Mouse (Mus musculus): ENCODE measurements around the gene Cacng4. TPM values are rescaled to one million over a fixed set of nuclear protein-coding genes. Genes with fewer than 3 reads are reported as not detected.

Cacng4 gene
- total RNA-seq, 4 experiments from 2014 or later = 0.84 to 2.1 (median 1.3) TPM

- no peak for DNase-seq
These were observed 77.9 kb downstream of the Cacng4 start, which contains the start of gene Cacng1 for GRCm38 (mm10) chr11:107716332-107716938. Cacng1 (minus strand) TSS chr11:107716522.

DNA sequence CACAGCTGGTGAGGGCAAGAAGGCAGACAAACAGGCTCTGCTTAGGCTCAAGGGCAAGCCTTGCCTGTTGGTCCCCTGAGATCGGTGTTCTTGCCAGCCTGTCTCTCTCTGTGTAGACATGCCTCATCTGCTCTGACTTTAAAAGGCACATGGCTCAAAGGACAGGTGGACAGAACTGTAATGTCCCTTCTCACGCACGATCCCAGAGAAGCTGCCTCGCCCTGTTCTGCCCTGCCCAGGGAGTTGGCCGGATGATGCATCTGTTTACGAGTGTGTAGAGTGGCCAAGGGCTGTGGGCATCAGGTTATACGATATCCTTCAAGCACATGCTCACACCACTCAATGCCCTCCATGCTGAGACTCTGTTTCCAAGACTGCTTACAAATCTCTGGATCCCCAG is 80.0 kb downstream of the Cacng4 start:
- DNase-seq = no peak

- no peak for DNase-seq
These were observed 84.0 kb downstream of the Cacng4 start for GRCm38 (mm10) chr11:107710379-107710778.

- no peak for DNase-seq
These were observed 86.3 kb downstream of the Cacng4 start for GRCm38 (mm10) chr11:107707897-107708610.

- DNase-seq = no peak
These were observed 88.8 kb downstream of the Cacng4 start for GRCm38 (mm10) chr11:107705476-107706074.

- no peak for DNase-seq
These were observed 89.3 kb downstream of the Cacng4 start for GRCm38 (mm10) chr11:107705060-107705459.

DNA sequence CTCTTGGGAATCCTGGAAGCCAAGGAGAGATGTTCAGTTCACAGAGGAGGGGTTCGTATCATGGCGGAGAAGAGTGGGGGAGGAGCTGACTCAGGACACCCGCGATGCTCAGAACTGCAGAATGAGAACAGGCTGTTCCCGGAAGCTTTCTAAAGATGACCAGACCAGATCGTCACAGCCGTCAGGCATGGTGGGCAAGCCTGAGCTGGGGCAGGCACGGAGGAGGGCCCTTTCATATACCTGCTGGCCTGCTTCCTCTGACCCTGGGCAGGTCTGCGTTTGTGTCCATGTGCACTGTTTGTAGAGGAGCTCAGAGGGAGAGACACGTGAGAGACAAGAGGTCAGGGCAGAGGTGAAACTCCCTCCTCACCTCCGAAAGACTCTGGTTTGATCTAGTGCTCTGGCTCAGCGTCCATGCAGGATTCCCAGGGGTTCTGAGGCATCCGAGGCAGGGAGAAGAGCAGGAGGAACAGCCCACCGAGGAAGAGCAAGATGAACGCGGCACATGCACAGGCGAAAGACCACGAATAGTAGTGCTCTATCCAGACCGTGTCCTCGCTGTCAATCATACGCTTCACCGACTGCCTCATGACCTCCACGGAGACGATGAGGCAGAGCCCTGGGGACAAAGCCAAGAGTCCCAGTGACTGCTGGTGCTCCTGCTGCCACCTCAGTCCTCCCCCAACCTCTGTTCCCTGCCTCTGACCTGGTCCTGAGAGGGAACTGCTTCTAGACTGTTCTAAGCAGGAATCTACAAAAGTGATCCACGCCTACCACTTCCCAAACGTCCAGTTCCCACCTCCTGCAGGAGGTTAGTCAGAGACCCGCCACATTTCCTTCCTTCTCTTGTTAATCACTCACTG is 90.9 kb downstream of the Cacng4 start:
- no peak for DNase-seq

GRCm38 (mm10) chr11:107699967-107700366 is 94.4 kb downstream of the Cacng4 start:
- DNase-seq = no peak

- no peak for DNase-seq
These were observed 101.0 kb downstream of the Cacng4 start for GRCm38 (mm10) chr11:107693338-107693737.

DNA sequence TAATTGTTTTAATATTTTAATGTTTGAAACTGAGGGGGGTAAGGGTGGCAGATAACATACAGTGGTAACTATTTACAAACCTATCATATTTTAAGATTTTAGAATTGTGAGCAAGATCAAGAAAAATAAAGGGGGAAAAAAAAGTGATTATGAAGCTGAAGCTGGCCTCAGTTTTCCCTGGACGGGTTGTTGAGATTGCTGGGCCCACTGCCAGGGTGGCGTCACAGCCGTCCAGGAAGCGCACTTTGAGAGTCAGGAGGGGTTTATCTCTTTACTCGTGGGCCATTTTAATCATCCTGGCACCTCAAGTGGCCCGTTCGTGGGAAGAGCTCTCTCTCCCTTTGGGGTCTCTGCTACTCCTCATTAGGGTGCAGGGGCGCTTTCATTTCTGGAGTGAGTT is 102.8 kb downstream of the Cacng4 start:
- no peak for DNase-seq

GRCm38 (mm10) chr11:107688480-107688879 is 105.9 kb downstream of the Cacng4 start:
- DNase-seq = no peak

- DNase-seq = no peak
These were observed 108.1 kb downstream of the Cacng4 start for GRCm38 (mm10) chr11:107686290-107686689.

DNA sequence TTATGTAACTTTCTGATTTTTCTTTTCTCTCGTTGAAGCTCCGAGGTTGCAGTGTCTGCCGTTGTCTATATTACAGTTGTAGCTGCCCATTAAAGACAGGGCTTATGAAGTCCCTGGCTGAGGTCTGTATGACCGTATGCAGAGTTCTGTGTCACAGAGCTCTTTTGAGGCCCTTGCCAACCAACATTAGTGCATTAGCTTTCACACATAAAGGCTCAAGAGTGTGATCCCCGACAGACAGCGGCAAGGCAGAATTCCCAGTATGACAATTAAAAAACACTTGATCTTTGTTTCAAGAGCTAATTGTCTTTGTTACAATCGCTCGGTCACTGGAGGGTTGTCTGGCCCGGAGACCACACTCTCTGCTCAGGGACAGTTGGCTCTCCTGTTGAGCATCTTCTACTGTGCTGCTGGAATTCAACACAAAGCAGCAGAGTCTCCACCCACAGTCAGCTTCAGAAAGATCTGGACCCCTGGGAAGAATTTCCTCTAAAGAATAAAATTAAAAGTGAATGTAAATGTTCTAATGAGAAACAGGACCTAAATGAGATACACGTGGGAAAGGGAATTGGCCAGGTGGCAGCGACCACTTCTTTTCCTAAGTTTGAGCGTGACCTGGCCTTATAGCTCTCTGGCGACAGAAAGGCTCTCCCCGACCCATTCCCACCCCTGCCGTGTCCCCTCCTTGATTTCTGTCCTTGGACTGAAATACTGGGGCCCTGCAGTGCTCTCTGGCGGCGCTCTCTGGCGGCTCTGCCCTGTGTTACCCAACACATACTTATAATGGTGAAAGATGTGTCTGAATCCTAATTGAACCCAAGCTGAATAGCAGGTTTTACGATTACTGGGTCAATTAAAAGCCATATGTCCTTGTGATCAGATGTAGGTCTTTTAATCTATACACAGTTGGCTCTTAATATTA is 110.6 kb downstream of the Cacng4 start:
- DNase-seq = no peak

- no peak for DNase-seq
These were observed 111.5 kb downstream of the Cacng4 start for GRCm38 (mm10) chr11:107682694-107683355.

Other genes starting within 250 kb of the Cacng4 start
- gene Helz, start 246.6 kb downstream of the Cacng4 start, total RNA-seq (2022) = 10 to 100 TPM; 28.9 to 43.1 (median 34.7) TPM
- gene Cacng1, start 78.0 kb downstream of the Cacng4 start, total RNA-seq (2022) = under 1 TPM in 2 of 4 experiments, not detected in 2; 0.21 to 0.28 TPM
- gene Cacng5, start 120.5 kb upstream of the Cacng4 start, total RNA-seq (2022) = under 1 TPM; 0.12 to 0.24 (median 0.17) TPM

Data from adrenal gland, adult 8-10 months (tissue).